Mouse (Mus musculus): ENCODE measurements around the gene Efcab5. TPM values are rescaled to one million over a fixed set of nuclear protein-coding genes. Genes with fewer than 3 reads are reported as not detected.

Efcab5 gene
- polyA plus RNA-seq, 1 experiment from 2014 or later: 0.56 TPM

DNA sequence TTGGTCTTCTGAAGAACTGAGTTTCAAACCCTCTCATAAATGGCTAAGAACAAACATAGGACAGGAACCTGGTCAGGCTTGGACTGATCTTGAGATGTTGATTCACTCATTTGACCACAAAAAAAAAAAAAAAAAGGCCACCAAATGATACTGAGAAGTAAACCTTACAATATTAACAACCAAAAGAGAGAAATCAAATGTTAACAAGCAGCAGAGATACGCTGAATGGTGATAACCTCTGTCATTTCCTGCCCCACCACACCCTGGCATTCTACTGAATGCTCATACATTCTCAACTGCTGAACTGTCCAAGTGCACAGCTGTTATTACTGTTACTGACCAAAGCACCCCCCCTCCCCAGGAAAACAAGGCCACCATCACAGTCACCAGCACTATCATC lies 11.9 kb upstream of the Efcab5 start:
- Histone ChIP-seq H3K4me1 (ENCODE audit: control insufficient read depth, insufficient read depth, low read depth, low read length) (no peaks in the 10 kb centered on the region), H3K27ac (ENCODE audit: low read depth, low read length) (no peak overlapping the region), H3K9ac (ENCODE audit: low read depth, low read length) (no peak overlapping the region), H3K27me3 (replicated peaks; ENCODE audit: control insufficient read depth, insufficient read depth, low read length) (no peaks in the 10 kb centered on the region), H3K4me3 (ENCODE audit: low read length) (no peak overlapping the region), H3K9me3 (ENCODE audit: control insufficient read depth, low read length) (no peaks in the 10 kb centered on the region), H3K4me2 (ENCODE audit: low read length) (no peak overlapping the region), H3K36me3 (ENCODE audit: control insufficient read depth, insufficient read depth, low read length) (no peaks in the 10 kb centered on the region)
- WGBS: 81% methylated on average over 1 of the region's 1 CpGs
- no peak for ATAC-seq

GRCm38 (mm10) chr11:77199636-77200035 lies 10.9 kb upstream of the Efcab5 start:
- no peak for ATAC-seq
- H3K27me3 ChIP-seq (replicated peaks; ENCODE audit: control insufficient read depth, insufficient read depth, low read length): no peaks in the 10 kb centered on the region
- no peak overlapping the region for H3K4me3 ChIP-seq (ENCODE audit: low read length)
- H3K9ac ChIP-seq (ENCODE audit: low read depth, low read length): no peak overlapping the region
- H3K36me3 ChIP-seq (ENCODE audit: control insufficient read depth, insufficient read depth, low read length): no peaks in the 10 kb centered on the region
- no peaks in the 10 kb centered on the region for H3K9me3 ChIP-seq (ENCODE audit: control insufficient read depth, low read length)
- no peak overlapping the region for H3K27ac ChIP-seq (ENCODE audit: low read depth, low read length)
- no peak overlapping the region for H3K4me2 ChIP-seq (ENCODE audit: low read length)
- 50% methylated on average over 4 of the region's 4 CpGs for WGBS
- H3K4me1 ChIP-seq (ENCODE audit: control insufficient read depth, insufficient read depth, low read depth, low read length): no peaks in the 10 kb centered on the region

DNA sequence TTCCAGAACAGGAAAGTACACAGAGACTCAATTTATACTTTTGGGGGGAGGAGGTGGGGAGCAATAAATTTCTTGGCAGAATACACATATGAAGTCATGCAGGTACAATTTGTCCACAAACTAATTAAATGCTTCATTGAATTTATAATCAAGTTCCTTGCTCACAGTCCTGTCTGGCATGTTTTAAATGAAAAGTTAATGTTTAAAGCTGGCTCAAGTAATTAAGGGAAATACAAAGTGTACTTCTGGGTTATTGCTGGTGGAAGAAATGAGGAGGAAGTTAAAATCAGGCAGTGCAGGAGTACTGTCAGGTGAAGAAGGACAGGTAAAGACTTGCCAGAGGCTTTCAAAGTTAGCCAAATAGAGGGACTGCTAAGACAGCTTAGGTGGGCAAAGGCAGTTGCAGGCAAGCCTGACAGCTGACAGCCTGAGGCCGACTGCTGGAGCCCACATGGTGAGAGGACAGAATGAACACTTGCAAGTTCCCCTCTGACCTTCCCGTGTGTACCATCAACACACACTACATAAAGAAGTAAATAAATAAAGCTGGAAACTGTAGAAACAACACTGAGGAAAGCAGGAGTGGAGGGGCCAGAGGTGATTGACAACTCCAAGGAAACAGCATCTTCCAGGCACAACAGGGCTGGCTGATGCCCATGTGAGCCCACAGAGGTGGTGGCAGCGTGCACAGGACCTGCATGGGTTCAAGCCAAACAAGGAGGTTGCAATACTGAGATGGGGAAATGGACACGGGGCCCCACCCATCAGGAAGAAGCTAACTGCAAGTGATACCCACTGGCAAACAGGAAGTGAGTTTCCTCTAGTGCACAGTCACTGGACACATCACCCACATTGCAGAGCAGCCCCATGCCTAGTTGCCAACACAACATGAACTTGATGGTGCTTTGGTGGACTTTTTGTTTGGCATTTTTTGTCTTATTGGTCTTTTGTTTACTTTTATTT lies 7.7 kb upstream of the Efcab5 start:
- H3K4me3 ChIP-seq (ENCODE audit: low read length): no peak overlapping the region
- H3K9me3 ChIP-seq (ENCODE audit: control insufficient read depth, low read length): no peaks in the 10 kb centered on the region
- H3K36me3 ChIP-seq (ENCODE audit: control insufficient read depth, insufficient read depth, low read length): no peaks in the 10 kb centered on the region
- H3K27ac ChIP-seq (ENCODE audit: low read depth, low read length): no peak overlapping the region
- no peaks in the 10 kb centered on the region for H3K4me1 ChIP-seq (ENCODE audit: control insufficient read depth, insufficient read depth, low read depth, low read length)
- no peak for ATAC-seq
- 44% methylated on average over 4 of the region's 4 CpGs for WGBS
- H3K27me3 ChIP-seq (replicated peaks; ENCODE audit: control insufficient read depth, insufficient read depth, low read length): no peaks in the 10 kb centered on the region
- no peak overlapping the region for H3K9ac ChIP-seq (ENCODE audit: low read depth, low read length)
- no peak overlapping the region for H3K4me2 ChIP-seq (ENCODE audit: low read length)

DNA sequence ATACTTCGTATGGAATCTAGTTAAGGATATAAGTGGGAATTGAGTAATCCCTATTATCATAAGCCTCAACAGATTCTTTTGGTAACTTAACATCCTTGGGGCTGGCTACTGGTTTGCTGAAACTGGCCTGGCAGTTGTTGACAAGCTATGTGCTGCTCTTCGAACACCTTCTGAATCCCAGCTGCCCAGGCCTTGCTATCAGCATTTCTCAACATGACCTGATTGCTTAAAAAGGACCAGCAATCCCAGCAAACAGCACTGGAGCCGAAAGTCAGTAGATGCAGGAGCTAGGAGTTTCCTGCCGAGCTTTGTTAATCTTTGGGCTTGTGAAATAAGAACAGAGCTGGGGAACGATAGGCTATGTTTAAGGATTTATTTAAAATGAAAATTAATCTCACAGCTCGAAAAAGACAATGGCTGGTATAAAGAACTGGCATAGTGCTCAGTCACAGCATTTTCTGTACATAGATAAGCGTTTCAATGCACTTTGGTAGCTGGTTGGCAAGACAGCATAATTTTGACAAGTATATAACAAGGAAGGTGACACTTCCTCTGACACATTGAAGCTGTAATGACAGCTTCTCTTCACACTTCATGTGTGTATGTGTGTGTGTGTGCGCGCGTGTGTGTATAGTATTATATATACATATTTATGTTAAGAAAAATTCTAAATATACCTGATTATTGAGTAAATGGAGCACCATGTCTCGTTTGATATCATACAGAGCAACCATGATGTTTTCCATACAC lies 6.8 kb upstream of the Efcab5 start:
- H3K27ac ChIP-seq (ENCODE audit: low read depth, low read length): no peak overlapping the region
- H3K4me3 ChIP-seq (ENCODE audit: low read length): no peak overlapping the region
- no peaks in the 10 kb centered on the region for H3K27me3 ChIP-seq (replicated peaks; ENCODE audit: control insufficient read depth, insufficient read depth, low read length)
- H3K4me2 ChIP-seq (ENCODE audit: low read length): no peak overlapping the region
- 77% methylated on average over 11 of the region's 11 CpGs for WGBS
- no peaks in the 10 kb centered on the region for H3K36me3 ChIP-seq (ENCODE audit: control insufficient read depth, insufficient read depth, low read length)
- H3K9ac ChIP-seq (ENCODE audit: low read depth, low read length): no peak overlapping the region
- H3K4me1 ChIP-seq (ENCODE audit: control insufficient read depth, insufficient read depth, low read depth, low read length): no peaks in the 10 kb centered on the region
- ATAC-seq: no peak
- no peaks in the 10 kb centered on the region for H3K9me3 ChIP-seq (ENCODE audit: control insufficient read depth, low read length)

DNA sequence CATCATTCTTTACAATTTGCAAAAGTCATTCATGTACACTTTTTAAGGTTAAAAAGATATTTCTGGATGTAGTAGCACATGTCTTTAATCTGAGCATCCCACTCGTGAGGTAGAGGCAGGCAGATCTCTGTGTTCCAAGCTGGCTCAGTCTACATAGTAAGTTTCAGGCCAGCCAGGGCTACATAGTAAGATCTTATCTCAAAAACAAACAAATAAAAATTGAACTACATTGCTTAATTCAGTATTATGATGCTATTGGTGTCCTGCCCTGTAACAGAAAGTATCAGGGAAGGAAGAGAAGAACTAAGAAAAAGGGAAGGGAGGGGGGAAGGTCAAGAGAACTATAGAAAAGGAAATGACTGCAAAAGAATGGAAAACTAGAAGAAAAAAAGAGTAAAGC lies 6.0 kb upstream of the Efcab5 start:
- no peak for ATAC-seq
- 77% methylated on average over 1 of the region's 1 CpGs for WGBS
- H3K4me2 ChIP-seq (ENCODE audit: low read length): no peak overlapping the region

DNA sequence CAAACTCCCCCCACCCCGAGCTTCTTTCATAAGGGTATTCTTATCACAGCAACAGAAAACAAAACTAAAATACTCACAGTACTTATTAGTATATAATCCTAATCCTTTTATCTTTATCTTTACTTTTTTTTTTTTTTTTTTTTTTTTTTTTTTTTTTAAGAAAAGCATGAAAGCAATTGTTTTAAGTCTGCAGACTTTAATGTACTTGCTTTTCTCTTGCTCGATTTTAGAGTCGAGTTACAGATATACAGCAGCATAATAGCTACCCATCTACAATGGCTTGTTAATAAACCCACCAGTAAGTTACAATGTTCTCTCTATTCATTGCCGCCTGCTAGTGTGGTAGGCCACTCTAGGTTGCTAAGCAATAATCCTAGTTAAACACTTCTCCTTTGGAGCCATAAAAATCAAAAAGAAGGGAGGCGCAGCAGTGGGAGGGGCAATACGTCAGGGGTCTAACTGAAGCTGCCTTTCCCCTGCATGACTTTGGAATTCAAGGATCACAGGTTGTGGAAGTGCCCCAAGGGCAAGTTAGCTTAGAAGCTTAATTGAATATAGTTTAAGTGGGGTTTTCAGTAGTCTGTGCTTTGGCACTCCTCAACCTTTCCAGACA lies 5.3 kb upstream of the Efcab5 start:
- Histone ChIP-seq H3K4me3 (ENCODE audit: low read length) (no peak overlapping the region), H3K4me2 (ENCODE audit: low read length) (no peak overlapping the region), H3K4me1 (ENCODE audit: control insufficient read depth, insufficient read depth, low read depth, low read length) (no peaks in the 10 kb centered on the region), H3K9ac (ENCODE audit: low read depth, low read length) (no peak overlapping the region), H3K36me3 (ENCODE audit: control insufficient read depth, insufficient read depth, low read length) (no peaks in the 10 kb centered on the region), H3K9me3 (ENCODE audit: control insufficient read depth, low read length) (no peaks in the 10 kb centered on the region), H3K27ac (ENCODE audit: low read depth, low read length) (no peak overlapping the region), H3K27me3 (replicated peaks; ENCODE audit: control insufficient read depth, insufficient read depth, low read length) (no peaks in the 10 kb centered on the region)
- 32% methylated on average over 6 of the region's 6 CpGs for WGBS
- no peak for ATAC-seq

More for the DNA sequence above, 6.0 kb upstream of the Efcab5 start:
- Histone ChIP-seq H3K27me3 (replicated peaks; ENCODE audit: control insufficient read depth, insufficient read depth, low read length) (no peaks in the 10 kb centered on the region), H3K36me3 (ENCODE audit: control insufficient read depth, insufficient read depth, low read length) (no peaks in the 10 kb centered on the region), H3K9me3 (ENCODE audit: control insufficient read depth, low read length) (no peaks in the 10 kb centered on the region), H3K4me3 (ENCODE audit: low read length) (no peak overlapping the region), H3K9ac (ENCODE audit: low read depth, low read length) (no peak overlapping the region), H3K4me1 (ENCODE audit: control insufficient read depth, insufficient read depth, low read depth, low read length) (no peaks in the 10 kb centered on the region), H3K27ac (ENCODE audit: low read depth, low read length) (no peak overlapping the region)

- Histone ChIP-seq H3K27ac (ENCODE audit: low read depth, low read length) (no peak overlapping the region), H3K4me3 (ENCODE audit: low read length) (no peak overlapping the region), H3K4me1 (ENCODE audit: control insufficient read depth, insufficient read depth, low read depth, low read length) (no peaks in the 10 kb centered on the region), H3K27me3 (replicated peaks; ENCODE audit: control insufficient read depth, insufficient read depth, low read length) (no peaks in the 10 kb centered on the region), H3K9me3 (ENCODE audit: control insufficient read depth, low read length) (no peaks in the 10 kb centered on the region), H3K36me3 (ENCODE audit: control insufficient read depth, insufficient read depth, low read length) (no peaks in the 10 kb centered on the region), H3K4me2 (ENCODE audit: low read length) (no peak overlapping the region), H3K9ac (ENCODE audit: low read depth, low read length) (no peak overlapping the region)
- no peak for ATAC-seq
- WGBS: 53% methylated on average over 5 of the region's 5 CpGs
Observed at GRCm38 (mm10) chr11:77193410-77193809, 4.6 kb upstream of the Efcab5 start.

DNA sequence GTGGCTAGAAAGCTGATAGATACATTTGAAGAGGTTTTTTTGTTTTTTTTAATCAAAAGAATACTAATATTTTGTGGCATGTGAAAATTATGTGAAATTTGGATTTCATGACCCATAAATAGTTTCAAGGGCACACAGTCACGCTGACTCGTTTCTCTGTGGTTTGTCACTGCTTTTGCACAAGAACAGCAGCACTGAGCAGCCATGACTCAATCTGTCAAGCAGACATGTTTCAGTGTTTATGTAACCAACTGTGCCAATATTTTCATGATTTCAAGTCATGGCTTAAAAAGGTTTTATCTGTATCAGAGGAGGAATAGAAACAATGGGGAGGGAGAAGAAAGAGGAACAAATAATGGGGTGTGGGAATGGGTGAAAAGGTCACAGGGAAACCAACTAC lies 3.8 kb downstream of the Efcab5 start:
- no peak overlapping the region for H3K4me2 ChIP-seq (ENCODE audit: low read length)
- WGBS: 55% methylated on average over 2 of the region's 2 CpGs
- H3K9me3 ChIP-seq (ENCODE audit: control insufficient read depth, low read length): no peaks in the 10 kb centered on the region
- H3K4me1 ChIP-seq (ENCODE audit: control insufficient read depth, insufficient read depth, low read depth, low read length): no peaks in the 10 kb centered on the region
- no peaks in the 10 kb centered on the region for H3K27me3 ChIP-seq (replicated peaks; ENCODE audit: control insufficient read depth, insufficient read depth, low read length)
- H3K27ac ChIP-seq (ENCODE audit: low read depth, low read length): no peak overlapping the region
- no peak for ATAC-seq
- H3K9ac ChIP-seq (ENCODE audit: low read depth, low read length): no peak overlapping the region
- no peaks in the 10 kb centered on the region for H3K36me3 ChIP-seq (ENCODE audit: control insufficient read depth, insufficient read depth, low read length)
- H3K4me3 ChIP-seq (ENCODE audit: low read length): no peak overlapping the region

DNA sequence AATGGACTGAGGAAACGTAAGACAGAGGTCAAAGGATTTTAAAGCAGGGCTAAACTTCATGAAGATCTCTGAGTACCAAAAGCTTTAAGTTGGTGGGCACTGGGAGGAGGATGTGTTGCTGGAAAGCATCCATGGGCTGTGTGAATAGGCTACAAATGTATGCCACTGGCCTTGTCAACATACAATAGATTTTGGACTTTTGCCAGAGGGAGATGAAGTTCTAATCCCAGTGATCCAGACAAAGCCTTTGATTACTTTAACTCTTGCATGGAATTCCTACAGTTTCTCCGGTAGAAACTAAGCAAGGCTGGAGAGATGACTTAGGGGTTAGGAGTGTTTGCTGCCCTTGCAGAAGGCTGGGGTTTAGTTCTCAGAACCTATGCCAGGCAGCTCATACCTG lies 6.2 kb downstream of the Efcab5 start:
- Histone ChIP-seq H3K4me1 (ENCODE audit: control insufficient read depth, insufficient read depth, low read depth, low read length) (no peaks in the 10 kb centered on the region), H3K27me3 (replicated peaks; ENCODE audit: control insufficient read depth, insufficient read depth, low read length) (no peaks in the 10 kb centered on the region), H3K27ac (ENCODE audit: low read depth, low read length) (no peak overlapping the region), H3K4me2 (ENCODE audit: low read length) (no peak overlapping the region), H3K36me3 (ENCODE audit: control insufficient read depth, insufficient read depth, low read length) (no peaks in the 10 kb centered on the region), H3K9me3 (ENCODE audit: control insufficient read depth, low read length) (no peaks in the 10 kb centered on the region), H3K4me3 (ENCODE audit: low read length) (no peak overlapping the region), H3K9ac (ENCODE audit: low read depth, low read length) (no peak overlapping the region)
- 47% methylated on average over 2 of the region's 2 CpGs for whole genome bisulfite sequencing
- ATAC-seq: no peak
